Mouse (Mus musculus) embryo, embryonic 11.5 days (tissue): Measurements from ENCODE around the gene Sf3b4.

Experiments used
- DNase-seq: peaks from one replicate; pipeline ENCODE4 v3.0.0-alpha.2; 2012; ENCODE audit warnings: low read depth, low spot score

Sf3b4 gene

GRCm38 (mm10) chr3:96172197-96173178, at the start of gene Sf3b4:
TSS of gene Sf3b4 (plus strand) at chr3:96172332.
- DNase-seq = peak; percentile 80

- DNase-seq = no peak
These were observed 47.9 kb upstream of the Sf3b4 start for GRCm38 (mm10) chr3:96124235-96124634.

GRCm38 (mm10) chr3:96128128-96128527, 44.0 kb upstream of the Sf3b4 start:
- DNase-seq = no peak

GRCm38 (mm10) chr3:96132478-96132877, 39.7 kb upstream of the Sf3b4 start:
- no peak for DNase-seq

DNA sequence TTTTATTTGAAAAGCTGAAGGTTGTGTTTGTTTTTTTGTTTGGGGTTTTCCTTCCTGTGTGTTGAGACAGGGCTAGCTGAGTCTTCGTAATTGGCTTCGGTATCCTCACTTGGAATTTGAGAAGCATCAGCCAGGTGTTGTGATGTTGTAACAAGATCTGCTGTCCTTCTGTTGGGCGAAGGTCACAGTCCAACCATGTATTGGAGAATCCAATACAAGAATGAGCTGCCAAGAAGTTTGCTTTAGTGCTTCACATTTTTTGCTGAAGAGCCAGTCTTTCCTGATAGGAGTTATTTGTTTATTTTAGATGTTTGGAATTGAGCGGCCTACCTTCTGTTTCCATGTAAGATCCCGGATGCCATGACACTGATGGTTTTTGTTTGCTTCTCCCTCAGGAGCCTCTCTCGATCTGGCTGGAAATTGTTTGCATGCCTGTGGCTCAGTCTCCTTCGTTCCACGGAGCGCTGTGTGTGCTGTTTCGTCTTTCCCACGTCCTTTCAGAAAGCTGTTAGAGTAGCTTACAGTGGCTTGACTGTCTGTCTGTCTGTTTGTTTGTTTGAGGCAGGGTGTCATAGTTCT, 38.7 kb upstream of the Sf3b4 start:
- no peak for DNase-seq

- no peak for DNase-seq
These were observed 37.1 kb upstream of the Sf3b4 start for GRCm38 (mm10) chr3:96135011-96135410.

- DNase-seq = no peak
These were observed 24.2 kb upstream of the Sf3b4 start for GRCm38 (mm10) chr3:96147950-96148349.

DNA sequence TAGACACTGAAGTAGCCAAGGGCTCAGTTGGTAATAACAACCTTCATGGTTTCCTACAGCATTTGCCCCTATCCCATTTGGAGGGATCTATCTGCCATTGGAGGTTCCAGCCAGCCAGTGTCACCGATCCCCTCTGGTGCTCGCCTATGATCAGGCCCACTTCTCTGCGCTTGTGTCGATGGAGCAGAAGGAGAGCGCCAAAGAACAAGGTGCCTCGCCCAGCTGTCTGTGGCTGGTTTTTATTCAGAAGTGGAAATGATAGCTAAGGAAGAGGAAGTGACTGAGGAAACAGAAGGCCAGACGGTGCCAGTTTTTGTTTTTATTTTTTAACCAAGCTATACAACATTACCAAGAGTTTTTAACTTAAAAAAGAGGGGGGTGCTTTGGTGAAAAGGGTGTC, 20.3 kb upstream of the Sf3b4 start:
- DNase-seq = no peak

- DNase-seq = no peak
These were observed 19.5 kb upstream of the Sf3b4 start for GRCm38 (mm10) chr3:96152611-96153010.

DNA sequence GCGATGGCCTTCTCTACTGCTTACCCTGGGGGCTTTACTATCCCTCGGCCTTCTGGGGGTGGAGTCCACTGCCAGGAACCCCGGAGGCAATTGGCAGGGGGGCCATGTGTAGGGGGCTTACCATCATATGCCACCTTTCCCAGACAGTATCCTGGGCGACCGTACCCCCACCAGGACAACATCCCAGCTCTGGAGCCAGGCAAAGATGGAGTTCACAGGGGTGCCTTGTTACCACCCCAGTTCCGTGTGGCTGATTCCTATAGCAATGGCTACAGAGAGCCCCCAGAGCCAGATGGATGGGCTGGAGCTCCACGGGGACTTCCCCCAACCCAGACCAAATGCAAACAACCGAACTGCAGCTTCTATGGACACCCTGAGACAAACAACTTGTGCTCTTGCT, 16.6 kb upstream of the Sf3b4 start:
- no peak for DNase-seq

- DNase-seq = no peak
These were observed 12.3 kb upstream of the Sf3b4 start for GRCm38 (mm10) chr3:96159820-96160219.

GRCm38 (mm10) chr3:96160222-96160802, 11.8 kb upstream of the Sf3b4 start:
- no peak for DNase-seq

DNA sequence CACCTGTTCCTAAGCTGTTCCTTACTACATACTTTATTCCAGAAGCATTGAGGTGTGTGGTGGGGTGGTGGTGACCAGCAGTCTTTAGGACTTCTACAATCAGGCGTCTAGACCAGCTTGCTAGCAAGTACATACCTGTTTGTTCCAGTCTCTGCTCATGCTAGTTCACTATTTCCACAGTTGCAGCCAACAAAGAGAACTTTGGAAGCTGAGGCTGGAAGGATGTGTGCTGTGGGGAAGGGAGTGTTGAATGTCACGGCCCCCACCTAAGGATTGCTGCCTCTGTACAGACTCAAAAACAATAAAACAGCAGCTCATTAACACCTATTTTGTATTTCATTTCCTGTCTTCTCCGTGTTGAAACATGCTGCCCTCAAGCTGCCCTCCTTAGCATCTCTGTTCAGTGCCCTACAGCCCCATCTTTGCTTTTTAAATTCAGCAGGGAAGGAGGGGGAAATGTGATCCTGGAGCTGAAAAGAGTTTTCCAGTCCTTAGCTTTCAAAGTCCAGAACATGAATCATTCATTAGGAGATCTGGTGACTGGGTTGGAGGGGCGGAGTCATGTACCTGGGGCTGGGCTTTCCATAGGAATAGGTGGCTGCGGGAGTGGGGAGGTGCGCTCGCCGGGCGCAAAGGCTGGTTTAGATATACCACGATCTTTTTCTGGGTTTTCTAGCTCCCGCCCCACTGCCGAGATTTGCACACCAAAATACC, 11.2 kb upstream of the Sf3b4 start:
- DNase-seq = no peak

- DNase-seq = no peak
These were observed 10.0 kb upstream of the Sf3b4 start, which contains the start of gene Mtmr11 for GRCm38 (mm10) chr3:96161869-96162840. TSS of gene Mtmr11 (plus strand) at chr3:96162004.

- DNase-seq = no peak
These were observed 9.1 kb upstream of the Sf3b4 start for GRCm38 (mm10) chr3:96163040-96163439.

GRCm38 (mm10) chr3:96168466-96169158, 3.5 kb upstream of the Sf3b4 start:
- DNase-seq = no peak

DNA sequence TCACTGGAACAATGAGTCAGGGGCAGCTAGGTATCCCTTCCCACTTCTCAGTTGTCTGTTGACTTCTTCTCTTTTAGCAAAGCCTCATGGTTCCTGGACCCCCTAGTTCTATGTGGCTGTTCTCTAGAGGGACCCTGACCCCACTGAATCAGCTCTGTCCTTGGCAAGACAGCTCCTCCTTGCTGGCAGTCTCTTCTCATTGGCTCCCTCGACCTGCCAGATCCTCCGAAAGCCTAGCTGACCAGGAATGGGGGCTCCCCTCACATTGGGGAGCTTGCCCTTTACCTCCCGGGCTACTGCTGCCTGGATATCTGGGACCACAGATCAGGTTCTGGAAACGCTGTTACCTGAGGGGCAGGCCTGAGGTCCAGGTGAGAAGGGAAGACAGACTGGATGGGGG, 1.9 kb upstream of the Sf3b4 start:
- DNase-seq = no peak

- DNase-seq = no peak
These were observed 1.1 kb upstream of the Sf3b4 start for GRCm38 (mm10) chr3:96170976-96171545.

DNA sequence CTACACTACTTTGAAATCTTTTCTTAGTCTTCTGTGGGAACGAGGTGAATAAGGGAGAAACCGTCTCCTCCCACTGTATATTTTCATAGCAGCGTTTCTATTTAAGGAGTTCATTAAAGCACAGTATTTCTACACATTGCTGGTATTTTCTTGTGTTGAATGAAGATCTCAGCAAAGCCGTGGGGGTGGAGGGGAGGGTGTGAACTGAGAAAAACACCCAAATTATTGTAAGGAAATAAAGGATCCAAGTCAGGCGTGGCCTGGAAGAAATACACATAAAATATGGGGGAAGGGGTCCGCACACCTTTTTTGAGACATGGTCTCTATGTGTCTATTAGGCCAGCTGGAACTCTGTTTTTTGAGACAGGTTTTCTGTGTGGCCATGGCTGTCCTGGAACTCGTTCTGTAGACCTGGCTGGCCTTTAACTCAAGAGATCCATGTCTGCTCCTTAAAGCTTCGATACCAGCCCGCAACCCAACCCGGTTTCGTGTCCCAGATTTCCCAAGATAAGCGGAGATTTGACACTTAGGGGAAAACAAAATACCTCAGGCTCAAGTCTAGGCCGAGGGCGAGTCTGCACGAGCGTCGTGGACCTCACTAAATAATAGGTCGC, 442 bp upstream of the Sf3b4 start:
- no peak for DNase-seq
